Mouse (Mus musculus) megakaryocyte, adult 5-6 weeks (primary cell): ENCODE measurements at regions not wholly inside any gene's neighbourhood (a gene's known extent, or its start where the extent isn't known, plus 50 kb on each side); places are given as distances from the start of the nearest gene placed in this dataset.

Experiments used
- ATAC-seq: 2 replicates; pipeline ENCODE4 v1.8.0; 2016; ENCODE audit warnings: mild to moderate bottlenecking, inconsistent platforms; ENCODE audit not compliant: poor library complexity, severe bottlenecking

DNA sequence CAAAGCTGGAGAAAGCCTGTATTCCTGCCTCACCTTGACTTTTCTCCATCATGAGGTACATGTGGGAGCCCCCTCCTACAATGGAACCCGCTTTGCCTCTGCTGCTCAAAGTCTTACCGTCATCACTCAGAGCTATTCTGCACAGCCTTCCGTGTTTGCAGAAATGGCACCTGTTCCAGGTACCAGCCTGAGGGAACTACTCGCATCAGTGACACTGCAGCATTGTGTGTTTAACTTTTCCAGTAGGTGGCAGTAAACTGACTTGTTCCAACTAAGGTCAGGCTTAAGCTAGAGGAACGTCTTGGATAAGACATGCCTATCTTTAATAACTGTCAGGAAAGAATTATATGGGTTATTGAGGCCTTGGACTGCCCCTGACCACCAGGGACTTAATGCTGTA, 71.4 kb downstream of the Fam173b start:
- ATAC-seq: no peak

DNA sequence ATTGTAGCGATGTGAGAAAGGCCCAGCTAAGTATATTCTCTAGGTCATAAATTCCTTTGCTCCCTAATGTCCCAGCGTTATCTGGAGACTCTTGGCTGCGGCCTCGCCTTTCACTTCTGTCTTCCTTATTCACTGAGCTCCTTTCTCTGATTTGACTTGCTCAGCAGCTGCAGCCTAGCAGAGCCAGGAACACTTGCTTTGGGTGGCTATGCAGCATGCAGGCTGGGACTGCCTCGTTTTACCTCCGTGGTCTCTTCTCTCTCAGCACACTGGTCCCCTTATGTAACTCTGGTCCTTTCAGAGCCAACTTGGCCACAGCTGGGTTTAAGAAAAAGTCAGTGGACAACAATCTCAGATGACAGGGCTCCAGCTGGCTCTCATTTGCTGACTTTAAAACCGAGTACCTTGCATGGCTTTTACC, 75.1 kb downstream of the Fam173b start:
- no peak for ATAC-seq

DNA sequence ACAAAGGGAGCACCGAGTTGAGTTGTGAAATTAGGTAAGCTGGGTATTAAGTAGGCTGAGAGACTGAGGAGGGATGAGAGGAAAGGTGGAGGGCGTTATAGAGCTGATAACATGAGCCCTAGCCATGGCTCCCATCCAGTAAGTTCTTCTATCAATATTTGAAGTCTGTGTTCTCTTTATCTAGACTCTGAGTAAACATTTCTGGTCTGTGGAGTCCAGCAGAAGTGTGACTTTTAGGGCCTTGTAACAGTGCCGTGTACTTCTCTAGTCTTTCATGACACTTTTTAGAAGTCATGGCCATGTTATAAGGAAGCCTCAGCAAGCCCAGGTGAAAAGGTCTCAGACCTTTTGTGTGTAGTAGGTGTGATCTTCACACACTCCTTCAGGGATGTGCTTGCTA, 91.5 kb downstream of the Fam173b start:
- no peak for ATAC-seq

DNA sequence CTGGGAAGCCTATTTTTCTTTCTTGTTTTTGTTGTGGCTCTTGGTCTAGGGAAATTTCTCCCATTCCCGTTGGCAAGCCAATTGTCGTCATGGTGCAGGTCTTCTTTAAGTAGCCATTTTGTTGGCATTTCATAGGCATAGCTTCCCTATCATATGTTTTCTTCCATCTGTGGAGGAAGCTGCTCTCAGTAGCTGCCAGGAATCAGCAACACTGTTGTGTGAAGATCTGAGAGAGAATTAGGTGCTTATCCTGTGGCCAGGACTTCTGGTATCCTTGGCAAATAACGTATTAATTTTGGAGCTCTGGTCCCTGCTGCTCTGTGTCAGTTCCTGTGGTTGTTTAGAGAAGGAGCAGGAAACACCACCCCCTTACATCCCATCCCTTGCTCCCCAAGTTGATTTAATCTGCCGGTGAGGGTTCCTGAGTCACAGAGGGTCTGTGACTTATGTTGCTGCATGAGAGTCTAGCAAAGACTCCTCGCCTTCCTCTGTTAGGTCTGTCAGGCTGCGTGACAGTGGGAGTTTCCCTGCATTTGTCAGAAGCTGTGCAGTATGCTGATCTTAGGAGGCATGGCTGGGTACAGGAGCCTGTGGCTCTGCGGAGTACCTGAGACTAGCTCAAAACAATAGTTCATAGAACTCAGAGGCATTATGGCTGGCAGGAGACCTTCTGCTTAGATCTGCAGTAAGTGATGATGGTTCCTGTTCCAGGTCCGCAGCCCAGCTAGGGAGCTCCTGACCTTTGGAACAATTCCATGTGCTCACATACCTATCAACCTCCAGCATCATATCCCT, 93.4 kb downstream of the Fam173b start:
- no peak for ATAC-seq

DNA sequence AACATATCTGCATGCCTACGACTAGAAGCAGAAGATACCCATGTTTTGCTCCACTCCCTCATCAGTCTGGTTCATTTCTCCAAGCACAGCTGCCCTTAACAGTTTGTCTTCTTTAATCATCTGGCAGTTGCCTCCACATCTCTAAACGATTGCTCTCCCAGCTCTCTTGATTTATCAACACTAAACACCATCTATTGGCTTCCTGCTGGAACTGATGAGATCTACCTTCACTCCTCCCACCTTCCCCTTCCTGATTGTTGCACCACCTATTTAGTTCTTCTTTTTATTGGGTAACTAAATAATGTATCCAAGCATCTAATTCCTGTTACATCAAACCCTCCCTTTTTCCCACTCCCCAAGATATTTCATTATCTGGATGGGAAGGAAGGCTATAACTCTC, 101.7 kb downstream of the Fam173b start:
- ATAC-seq: no peak

DNA sequence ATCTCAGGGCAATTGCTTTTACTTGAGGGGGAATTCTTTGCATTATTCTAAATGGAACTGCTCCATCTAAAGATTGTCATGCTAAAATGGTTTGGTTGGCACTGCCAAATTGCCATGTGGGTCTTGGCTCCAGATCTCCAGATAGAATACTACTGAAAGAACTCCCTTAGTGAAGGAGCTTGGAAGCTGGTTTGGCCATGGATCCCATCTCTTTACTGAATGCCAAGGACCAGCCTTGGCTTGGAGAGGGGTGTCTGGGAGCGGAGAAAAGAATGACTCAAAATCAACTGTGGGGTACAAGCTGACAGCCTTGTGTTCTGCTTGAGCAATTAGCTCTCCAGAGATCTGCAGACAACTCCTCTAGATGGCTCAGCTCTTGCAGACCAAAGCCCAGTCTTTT, 105.8 kb downstream of the Fam173b start:
- no peak for ATAC-seq

DNA sequence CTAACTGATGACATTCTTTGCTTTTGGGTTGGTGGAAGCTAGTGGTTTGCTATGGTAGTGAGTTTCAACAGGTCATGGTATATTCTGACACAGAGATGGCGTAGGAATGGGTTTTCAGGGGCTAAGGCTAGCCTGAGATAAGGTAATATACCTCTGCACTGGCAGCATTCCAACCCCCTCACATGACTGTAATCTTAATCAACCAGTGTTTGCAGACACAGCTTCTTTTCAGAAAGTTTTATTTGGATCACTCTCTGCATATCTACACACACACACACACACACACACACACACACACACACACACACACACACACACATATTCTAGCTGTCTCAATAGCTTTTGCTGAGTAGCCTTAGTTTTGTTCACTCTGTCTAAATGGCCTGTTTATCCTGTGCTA, 119.4 kb downstream of the Fam173b start:
- ATAC-seq: no peak

DNA sequence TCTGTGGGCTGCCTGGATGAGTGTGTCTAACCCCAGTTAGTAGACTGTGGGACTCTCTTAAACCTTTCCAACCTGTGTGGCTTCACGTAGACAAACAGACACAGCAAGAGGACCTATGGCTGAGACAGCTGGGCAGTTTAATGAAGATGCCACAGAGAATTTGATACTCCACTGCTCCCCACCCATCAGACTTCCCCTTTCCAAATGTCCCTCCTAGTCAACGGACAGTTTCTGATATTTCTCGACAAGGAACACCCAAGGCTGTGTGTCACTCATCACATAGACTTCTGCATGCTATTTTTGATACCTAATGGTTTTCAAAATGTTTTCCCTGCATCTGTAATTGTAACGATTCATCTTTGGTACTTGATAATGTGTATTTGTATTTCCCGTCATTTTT, 120.8 kb downstream of the Fam173b start:
- ATAC-seq: no peak

DNA sequence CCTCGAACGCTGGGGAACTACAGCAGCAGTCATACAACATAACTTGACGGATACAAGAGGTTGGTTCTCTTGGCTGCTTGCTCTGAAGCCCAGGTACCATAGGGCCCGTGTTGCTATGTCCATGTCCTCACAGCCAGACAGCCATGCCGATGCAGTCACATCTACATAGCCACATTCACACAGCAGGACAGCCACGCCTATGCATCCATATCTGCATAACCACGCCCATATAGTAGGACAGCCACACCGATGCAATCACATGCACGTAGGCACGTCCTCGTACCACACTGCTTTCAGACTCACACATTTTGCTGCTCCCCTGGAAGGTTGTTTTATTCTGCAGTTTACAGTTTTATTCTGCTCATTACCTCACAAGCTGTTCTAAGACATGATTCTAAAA, 122.6 kb downstream of the Fam173b start:
- ATAC-seq: no peak

DNA sequence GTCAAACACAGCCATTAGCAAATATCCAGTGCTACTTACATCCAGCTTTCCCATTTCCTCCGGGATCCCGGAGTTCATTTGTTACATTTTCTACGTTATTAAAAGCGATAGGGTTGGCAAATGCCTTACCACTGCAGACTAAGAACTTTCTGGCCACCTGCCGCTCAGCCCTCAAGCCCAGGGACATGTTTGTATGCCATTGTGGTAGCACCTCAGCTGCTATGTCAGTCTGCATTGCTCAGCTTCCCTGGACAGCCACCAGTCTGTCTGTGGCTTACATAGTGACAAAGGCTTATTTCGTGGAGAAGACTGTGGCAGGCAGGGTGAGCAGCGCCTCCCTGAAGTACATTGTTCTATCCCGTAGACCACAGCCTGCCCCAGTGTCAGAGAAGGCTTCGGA, 127.5 kb downstream of the Fam173b start:
- ATAC-seq: no peak

DNA sequence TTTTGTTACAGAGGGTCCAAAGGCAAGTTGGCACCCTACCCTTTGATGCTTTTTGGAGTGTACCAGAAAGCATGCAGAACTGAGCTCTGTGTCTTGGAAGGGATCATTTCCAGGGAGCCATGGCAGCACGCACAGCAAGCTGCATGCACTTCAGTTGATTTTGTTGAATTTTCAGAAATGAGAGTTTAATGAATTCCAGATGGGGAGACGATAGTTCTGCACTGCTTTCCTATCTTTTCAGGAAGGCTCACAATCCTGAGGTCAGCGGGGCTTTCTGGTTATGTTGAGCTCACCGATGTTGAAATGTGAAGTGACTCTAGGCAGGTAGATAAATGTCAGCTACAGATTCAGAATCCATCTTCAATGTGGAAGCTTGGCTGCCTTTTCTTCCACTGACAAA, 140.0 kb downstream of the Fam173b start:
- no peak for ATAC-seq

DNA sequence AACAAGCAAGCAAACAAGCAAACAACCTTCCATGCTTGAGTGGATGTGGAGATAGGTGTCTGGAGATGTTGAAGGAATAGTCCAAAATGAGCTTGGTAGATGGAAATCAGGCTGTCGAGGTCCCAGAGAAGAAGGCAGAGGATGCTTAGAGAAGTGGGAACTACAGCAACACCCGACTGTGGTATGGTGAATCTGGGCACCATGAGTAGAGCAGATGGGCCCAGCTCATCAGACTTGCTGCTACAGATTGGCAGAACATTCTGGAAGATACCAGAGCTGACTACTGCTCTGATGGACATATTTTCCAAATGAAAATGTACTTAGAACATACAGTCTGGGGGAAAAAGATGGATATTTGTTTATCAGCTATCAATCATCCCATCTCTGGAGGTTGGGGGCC, 142.9 kb downstream of the Fam173b start:
- no peak for ATAC-seq

DNA sequence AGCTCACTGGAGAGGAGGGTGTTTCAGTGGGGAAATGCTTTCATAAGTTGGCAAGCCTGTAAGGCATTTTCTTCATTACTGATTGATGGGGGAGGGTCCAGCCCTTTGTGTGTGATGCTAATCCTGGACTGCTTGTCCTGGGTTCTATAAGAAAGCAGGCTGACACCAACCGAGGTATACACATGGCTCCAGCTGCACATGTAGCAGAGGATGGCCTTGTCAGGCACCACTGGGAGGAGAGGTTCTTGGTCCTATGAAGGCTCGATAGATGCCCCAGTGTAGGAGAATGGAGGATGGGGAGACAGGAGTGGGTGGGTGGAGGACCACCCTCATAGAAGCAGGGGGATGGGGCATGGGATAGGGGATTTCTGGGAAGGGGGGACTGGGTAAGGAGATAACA, 151.0 kb downstream of the Fam173b start:
- no peak for ATAC-seq

DNA sequence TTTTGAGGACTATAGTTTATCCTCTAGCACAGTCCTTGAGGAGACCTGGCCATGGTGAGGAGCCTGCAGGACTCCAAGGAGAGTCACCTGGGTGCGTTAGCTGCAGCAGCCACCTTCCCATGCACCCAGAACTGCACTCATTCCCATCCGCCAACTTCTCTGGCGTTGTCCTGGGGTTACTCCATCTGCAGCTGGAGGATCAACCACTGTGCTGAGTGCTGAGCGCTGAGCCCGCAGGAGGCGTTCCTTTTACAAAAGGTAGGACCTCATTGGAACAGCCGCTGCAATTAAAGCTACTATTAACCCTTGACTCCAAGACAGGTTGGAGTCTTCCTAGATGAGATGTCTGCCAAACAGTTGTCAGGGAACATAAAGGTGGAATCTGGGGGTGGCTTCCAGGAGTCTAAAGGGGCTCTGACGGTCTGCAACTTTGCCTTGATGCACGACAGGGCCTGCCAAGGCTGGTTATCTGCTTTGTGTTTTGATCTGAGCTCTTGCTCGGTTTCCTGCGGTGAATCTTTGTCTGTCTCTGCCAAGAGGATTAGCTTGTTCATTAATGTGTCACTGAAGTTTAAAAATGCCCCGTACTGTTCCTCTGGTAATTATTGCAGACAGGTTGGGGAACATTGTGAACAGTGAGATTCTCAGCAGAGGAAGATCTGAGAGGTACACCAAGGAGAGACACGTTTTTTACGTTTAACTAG, 152.1 kb downstream of the Fam173b start:
- ATAC-seq: no peak

DNA sequence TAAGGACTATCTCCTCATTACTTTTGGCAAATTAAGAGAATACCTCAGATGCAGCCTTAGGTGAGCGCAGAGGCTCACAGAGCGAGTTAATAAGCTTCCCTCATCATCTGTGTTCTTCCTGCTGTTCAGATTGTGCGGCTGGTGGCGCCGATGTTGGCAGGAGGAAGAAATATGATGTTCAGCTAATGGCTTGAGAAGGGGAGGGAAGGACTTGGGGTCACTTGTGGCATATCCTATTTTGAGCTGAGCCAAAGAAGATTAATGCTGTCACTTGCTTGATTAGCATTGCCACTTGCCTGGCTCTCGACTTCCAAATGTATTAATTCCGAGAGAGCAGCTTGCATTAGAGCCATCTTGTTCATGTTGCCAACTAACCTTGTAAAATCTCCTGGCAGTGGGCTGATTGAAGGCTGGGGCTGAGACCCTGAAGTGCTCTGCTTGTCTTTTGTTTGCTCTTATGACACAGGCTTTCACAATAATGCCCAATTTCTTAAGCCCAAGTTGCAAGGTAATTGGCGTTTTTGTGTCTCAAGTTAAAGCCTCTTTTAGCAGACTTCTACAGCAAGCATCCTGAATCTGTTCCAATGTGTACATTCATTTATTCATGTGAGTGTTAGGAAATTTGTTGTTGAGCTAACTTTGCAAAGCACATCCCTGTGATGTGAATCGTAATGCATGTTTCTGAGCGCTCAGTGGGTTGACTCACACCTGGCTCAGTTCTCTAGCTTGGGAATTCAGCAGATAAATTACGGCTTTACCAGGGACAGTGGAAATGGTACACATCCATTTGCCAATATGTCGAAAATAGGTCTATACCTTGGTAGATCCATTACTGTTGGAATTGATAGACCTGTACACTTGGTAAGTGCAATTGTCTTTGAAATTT, 167.6 kb downstream of the Fam173b start:
- no peak for ATAC-seq

DNA sequence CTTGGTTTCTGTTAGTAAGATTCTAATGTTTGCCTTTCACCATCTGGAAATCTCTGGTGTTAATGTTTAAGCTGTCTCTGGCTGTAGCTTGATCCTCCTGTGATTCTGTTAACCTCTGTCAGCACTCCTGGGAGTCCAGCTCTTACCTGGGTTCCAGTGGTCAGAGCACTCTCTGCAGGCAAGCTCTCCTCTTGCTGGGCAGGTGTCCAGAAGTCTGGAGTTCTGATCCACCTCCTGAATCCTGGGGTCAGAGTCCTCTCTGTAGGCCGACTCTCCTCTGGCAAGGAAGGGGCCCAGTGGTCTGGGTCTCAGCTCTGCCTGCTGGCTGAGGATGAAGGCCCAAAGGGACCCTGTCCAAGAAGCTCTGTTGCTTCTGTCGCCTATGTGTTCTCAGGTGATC, 181.4 kb downstream of the Fam173b start:
- no peak for ATAC-seq

DNA sequence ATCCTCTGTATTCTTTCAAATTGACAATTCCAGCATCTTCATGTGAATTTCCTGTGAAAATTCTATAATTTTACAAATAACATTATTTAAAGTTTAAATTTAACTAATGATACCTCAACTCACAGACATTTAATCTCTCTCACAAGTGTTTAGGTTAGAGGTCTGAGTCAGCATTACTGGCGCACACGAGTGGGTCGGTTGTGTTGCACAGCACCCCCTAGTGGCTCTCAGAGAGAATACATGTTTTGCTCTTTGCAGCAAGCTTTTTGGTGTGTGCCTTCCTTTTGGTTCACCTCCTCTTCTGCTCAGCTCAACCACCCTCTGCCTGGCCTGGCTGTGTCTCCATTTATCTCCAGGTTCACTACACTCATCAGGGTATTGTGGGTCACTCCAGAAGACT, 183.4 kb downstream of the Fam173b start:
- no peak for ATAC-seq

DNA sequence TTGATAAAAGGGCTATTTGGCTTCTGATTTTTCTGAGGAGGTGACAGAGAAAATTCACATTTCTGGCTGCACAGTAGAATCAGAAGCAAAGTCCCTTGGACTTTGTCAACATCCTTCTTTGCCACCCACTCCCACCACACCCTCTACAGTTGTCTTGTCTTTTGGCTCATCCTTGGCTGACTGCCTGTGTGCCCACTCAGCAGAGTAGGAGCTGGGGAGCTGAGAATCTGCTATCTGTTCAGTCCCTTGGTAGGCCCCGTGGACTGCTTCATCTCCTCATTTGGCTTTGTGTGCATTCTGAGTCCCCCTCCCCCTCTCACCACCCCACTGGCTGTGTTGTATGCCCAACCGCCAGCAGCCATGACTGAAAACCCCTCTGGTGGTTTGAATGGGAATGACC, 197.2 kb downstream of the Fam173b start:
- no peak for ATAC-seq

DNA sequence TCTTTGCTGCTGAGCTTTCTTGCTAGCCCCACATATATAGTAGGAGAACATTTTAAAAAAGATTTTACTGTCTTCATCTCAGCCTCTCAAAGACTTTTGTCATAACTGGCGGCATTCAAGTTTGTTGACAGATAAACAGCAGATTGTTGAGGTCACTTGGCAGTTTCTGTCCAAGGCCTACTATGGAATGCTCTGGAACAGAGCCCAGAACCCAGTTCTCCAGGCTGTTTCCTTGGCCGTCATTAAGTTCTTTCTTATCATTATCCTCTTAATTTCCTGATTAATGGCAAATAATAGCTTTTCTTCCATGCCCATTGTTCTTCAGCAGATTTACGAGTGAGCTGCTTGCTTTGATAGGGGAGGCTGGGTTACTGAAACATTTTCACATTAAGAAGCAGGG, 203.9 kb downstream of the Fam173b start:
- ATAC-seq: no peak

DNA sequence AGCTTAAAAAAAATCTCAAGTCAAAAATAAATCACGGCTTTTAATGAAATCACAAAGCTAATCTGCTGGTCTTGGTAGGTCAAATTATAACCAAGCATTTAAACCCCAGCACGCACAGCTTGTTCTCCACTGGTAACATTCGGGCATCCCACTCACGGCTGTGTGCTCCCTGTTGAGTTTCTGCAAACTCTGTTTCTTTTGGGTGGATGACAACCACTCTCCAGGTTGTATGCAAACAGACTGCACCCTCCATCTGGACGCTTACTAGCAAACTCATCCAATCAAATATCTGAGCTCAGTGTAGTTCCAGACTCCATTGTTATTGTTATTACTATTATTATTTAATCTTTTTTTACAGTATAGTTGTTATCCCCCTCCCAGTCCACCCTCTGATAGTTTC, 213.9 kb downstream of the Fam173b start:
- no peak for ATAC-seq

DNA sequence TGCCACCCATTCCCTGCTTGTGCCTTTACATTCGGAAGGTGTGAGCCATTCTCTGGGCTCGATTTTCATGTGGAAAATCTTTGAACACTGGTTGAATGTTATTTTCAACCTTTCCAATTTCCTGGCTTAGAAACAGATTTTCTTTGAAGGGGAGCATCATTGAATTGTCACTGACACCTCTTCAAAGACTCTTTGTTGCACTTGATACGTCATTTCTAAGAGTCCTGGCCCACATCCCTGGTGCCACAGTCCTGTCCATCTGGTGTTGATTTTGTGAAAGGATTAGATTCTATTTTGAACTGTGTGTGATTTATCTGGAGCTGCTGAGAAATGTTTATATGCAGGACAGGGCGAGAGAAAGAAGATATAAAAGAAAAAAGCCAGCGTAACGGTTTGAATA, 217.6 kb downstream of the Fam173b start:
- ATAC-seq: no peak

DNA sequence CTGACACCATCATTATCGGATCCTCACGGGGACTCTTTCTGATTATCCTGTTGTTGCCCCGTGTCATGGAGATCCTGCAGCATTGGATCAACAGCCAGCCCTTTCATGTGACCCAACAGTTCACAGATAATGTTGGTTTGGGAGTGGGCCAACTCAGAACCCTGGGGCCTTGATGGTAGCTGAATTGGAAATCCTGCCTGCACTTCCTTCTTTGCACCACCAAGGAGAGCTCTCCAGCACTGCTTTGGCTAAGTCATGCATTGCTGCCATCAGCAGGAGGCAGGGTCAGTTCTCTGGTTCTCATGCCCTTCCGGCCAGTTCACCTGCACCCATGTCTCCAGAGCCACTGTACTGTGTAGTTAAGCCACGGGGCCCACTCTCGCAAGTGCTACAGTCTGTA, 225.6 kb downstream of the Fam173b start:
- ATAC-seq: no peak
